24 mouse cellular contexts compared by ENCODE assay signal in genomic region chr2:74781386-74781785, GRCm38 (mm10). TPM values are rescaled to one million over a fixed set of nuclear protein-coding genes. Genes with fewer than 3 reads are reported as not detected.
DNase-seq lines count a peak whose midpoint lies in the region; ATAC-seq and TF ChIP-seq lines count a peak whose summit lies in the region.
"Had no signal": no experiment of that assay in that cellular context is flagged by ENCODE, and none has a peak within 500 bp of the region (broad histone marks: within the 10 kb centered on the region; RNA-seq: fewer than 3 reads in every experiment).

No protein-coding gene starts in this region.

- H3K4me2 ChIP-seq in limb, embryonic 14.5 days (replicated peaks; ENCODE audit: low read depth, low read length, severe bottlenecking), result no peak overlapping the region
- no peak overlapping the region for H3K4me2 ChIP-seq in midbrain, embryonic 15.5 days
- H3K4me2 ChIP-seq in heart, embryonic 11.5 days, result no peak overlapping the region
- H3K4me2 ChIP-seq: embryonic facial prominence, embryonic 13.5 days; forebrain, embryonic 12.5 days had no signal

- H3K4me1 ChIP-seq in limb, embryonic 14.5 days (ENCODE audit: control insufficient read depth, insufficient read depth, low read length), result no peaks in the 10 kb centered on the region
- H3K4me1 ChIP-seq in limb, embryonic 10.5 days, result no peaks in the 10 kb centered on the region
- 0 out of 2 replicates have a peak, but pooled peaks cover 2% of the 10 kb centered on the region for H3K4me1 ChIP-seq in embryonic fibroblast, embryonic 13.5 days (ENCODE audit: control insufficient read depth, insufficient read depth, low read length)
- H3K4me1 ChIP-seq in midbrain, embryonic 15.5 days, result no peaks in the 10 kb centered on the region
- no peaks in the 10 kb centered on the region for H3K4me1 ChIP-seq in heart, embryonic 11.5 days (ENCODE audit: control insufficient read depth, insufficient read depth, low read length)
- H3K4me1 ChIP-seq: forebrain, embryonic 10.5 days; forebrain, embryonic 12.5 days had no signal

- TF ChIP-seq CTCF in embryonic fibroblast, embryonic 13.5 days (IDR thresholded peaks at IDR 0.05; ENCODE audit: borderline replicate concordance, insufficient read depth, low read length), result no peak

- peak; percentile 17 for DNase-seq in embryo, embryonic 11 days
- DNase-seq in embryo, embryonic 9.5 days (ENCODE audit: extremely low spot score), result no peak
- DNase-seq in limb, embryonic 14.5 days (ENCODE audit: low spot score), result peak; percentile 64
- DNase-seq in limb, embryonic 10.5 days (ENCODE audit: low spot score), result no peak
- DNase-seq: adrenal gland, adult 2 months; adrenal gland, postnatal 10 days; adrenal gland, postnatal 25 days; cerebellum, adult 11 months; cerebellum, adult 18-20 months; cerebellum, adult 8-10 months; cerebellum, adult 9-11 months; cerebellum, postnatal 14 days; cerebellum, postnatal 36 days had no signal

- no peak for TF ChIP-seq POLR2A in limb, embryonic 14.5 days (IDR thresholded peaks at IDR 0.05; ENCODE audit: borderline replicate concordance, extremely low read depth, insufficient read depth, insufficient read length)
- TF ChIP-seq POLR2A in embryonic fibroblast, embryonic 13.5 days (IDR thresholded peaks at IDR 0.05; ENCODE audit: low read depth, low read length), result no peak

- no peak overlapping the region for H3K4me3 ChIP-seq in limb, embryonic 14.5 days (replicated peaks; ENCODE audit: low read length)
- H3K4me3 ChIP-seq in limb, embryonic 10.5 days, result no peak overlapping the region
- H3K4me3 ChIP-seq in embryonic fibroblast, embryonic 13.5 days (ENCODE audit: insufficient read depth, low read length), result no peak overlapping the region
- H3K4me3 ChIP-seq in midbrain, embryonic 15.5 days, result no peak overlapping the region
- no peak overlapping the region for H3K4me3 ChIP-seq in heart, embryonic 11.5 days (ENCODE audit: low read depth, low read length)
- H3K4me3 ChIP-seq: embryonic facial prominence, embryonic 13.5 days; erythroblast, embryonic 14.5 days; forebrain, embryonic 10.5 days; forebrain, embryonic 12.5 days had no signal

- H3K36me3 ChIP-seq in limb, embryonic 14.5 days (ENCODE audit: control insufficient read depth, insufficient read depth, low read length), result no peaks in the 10 kb centered on the region
- H3K36me3 ChIP-seq in limb, embryonic 10.5 days, result no peaks in the 10 kb centered on the region
- H3K36me3 ChIP-seq in midbrain, embryonic 15.5 days (replicated peaks), result no peaks in the 10 kb centered on the region
- H3K36me3 ChIP-seq in heart, embryonic 11.5 days (ENCODE audit: control insufficient read depth, insufficient read depth, low read length), result no peaks in the 10 kb centered on the region
- H3K36me3 ChIP-seq: embryonic facial prominence, embryonic 13.5 days; forebrain, embryonic 10.5 days; forebrain, embryonic 12.5 days had no signal

- H3K9ac ChIP-seq in limb, embryonic 14.5 days (ENCODE audit: low read depth, low read length, severe bottlenecking), result no peak overlapping the region
- H3K9ac ChIP-seq in midbrain, embryonic 15.5 days, result no peak overlapping the region
- H3K9ac ChIP-seq in heart, embryonic 11.5 days (ENCODE audit: low read depth, low read length), result no peak overlapping the region
- H3K9ac ChIP-seq: embryonic facial prominence, embryonic 13.5 days; forebrain, embryonic 12.5 days had no signal

- WGBS in limb, embryonic 14.5 days, result 60% methylated on average over 5 of the region's 5 CpGs
- 88% methylated on average over 5 of the region's 5 CpGs for WGBS in limb, embryonic 10.5 days
- WGBS in midbrain, embryonic 15.5 days, result 89% methylated on average over 5 of the region's 5 CpGs
- 72% methylated on average over 5 of the region's 5 CpGs for WGBS in heart, embryonic 11.5 days (ENCODE audit: insufficient replicate concordance)

- no peak; the same call in 1 of the 2 replicates for ATAC-seq in limb, embryonic 14.5 days (ENCODE audit: low FRiP score, low read depth)
- no peak for ATAC-seq in midbrain, embryonic 15.5 days (replicated peaks)
- no peak for ATAC-seq in heart, embryonic 11.5 days (replicated peaks; ENCODE audit: insufficient number of reproducible peaks, low FRiP score, low TSS enrichment)
- ATAC-seq: forebrain, embryonic 14.5 days; forebrain, embryonic 16.5 days had no signal

- H3K27ac ChIP-seq in limb, embryonic 14.5 days (replicated peaks; ENCODE audit: low read depth, low read length), result no peak overlapping the region
- no peak overlapping the region for H3K27ac ChIP-seq in limb, embryonic 10.5 days
- H3K27ac ChIP-seq in embryonic fibroblast, embryonic 13.5 days (ENCODE audit: insufficient read depth, low read length), result 0 out of 2 replicates have a peak overlapping the region, but pooled peaks have one; percentile 13
- H3K27ac ChIP-seq in midbrain, embryonic 15.5 days, result no peak overlapping the region
- no peak overlapping the region for H3K27ac ChIP-seq in heart, embryonic 11.5 days (ENCODE audit: low read depth, low read length)
- H3K27ac ChIP-seq: embryonic facial prominence, embryonic 13.5 days; forebrain, embryonic 10.5 days; forebrain, embryonic 12.5 days had no signal

- no peaks in the 10 kb centered on the region for H3K9me3 ChIP-seq in limb, embryonic 14.5 days (ENCODE audit: control insufficient read depth, low read length)
- H3K9me3 ChIP-seq in limb, embryonic 10.5 days (replicated peaks), result no peaks in the 10 kb centered on the region
- no peaks in the 10 kb centered on the region for H3K9me3 ChIP-seq in midbrain, embryonic 15.5 days
- no peaks in the 10 kb centered on the region for H3K9me3 ChIP-seq in heart, embryonic 11.5 days (replicated peaks; ENCODE audit: control insufficient read depth, low read length)
- H3K9me3 ChIP-seq: embryonic facial prominence, embryonic 13.5 days; forebrain, embryonic 10.5 days; forebrain, embryonic 12.5 days had no signal

- no peaks in the 10 kb centered on the region for H3K27me3 ChIP-seq in limb, embryonic 14.5 days (ENCODE audit: control insufficient read depth, insufficient read depth, low read length)
- peaks cover 4% of the 10 kb centered on the region for H3K27me3 ChIP-seq in limb, embryonic 10.5 days (ENCODE audit: low read depth, poor library complexity, severe bottlenecking)
- H3K27me3 ChIP-seq in midbrain, embryonic 15.5 days (replicated peaks), result no peaks in the 10 kb centered on the region
- no peaks in the 10 kb centered on the region for H3K27me3 ChIP-seq in heart, embryonic 11.5 days (ENCODE audit: control insufficient read depth, insufficient read depth, low read length)

RNA-seq across cellular contexts. Expression of gene Hoxd1, which starts 18.6 kb away (rescaled TPM):
- polyA plus RNA-seq in limb, embryonic 14.5 days (2012; rRNA removed), result 0.50 and 0.59 TPM in 2 replicates
- polyA plus RNA-seq in limb, embryonic 14.5 days (2014; fragmentation: Nextera tagmentation; extraction: Ambion mirVana), result 0.44 and 0.48 TPM in 2 replicates
- 0.68 and 1.2 TPM in 2 replicates for polyA plus RNA-seq in limb, embryonic 10.5 days (2016; fragmentation: Nextera tagmentation; extraction: Ambion mirVana)
- 0.46 TPM in 1 of 2 replicates, not detected in the other for polyA plus RNA-seq in embryonic fibroblast, embryonic 13.5 days (2011; ENCODE audit: insufficient read length, low read depth, missing spikeins)
- not detected in 2 replicates for polyA plus RNA-seq in midbrain, embryonic 15.5 days (2015; fragmentation: Nextera tagmentation; extraction: Ambion mirVana)
- polyA plus RNA-seq in heart, embryonic 11.5 days (2014; fragmentation: Nextera tagmentation; extraction: Ambion mirVana), result 0.20 TPM in 1 of 2 replicates, not detected in the other
- polyA plus RNA-seq: adrenal gland, adult 2 months; C2C12; erythroblast, embryonic 14.5 days; forebrain, embryonic 10.5 days; forebrain, embryonic 14.5 days; forebrain, embryonic 16.5 days had no signal

RNA-seq across cellular contexts. Expression of gene Mtx2, which starts 44.2 kb away (rescaled TPM):
- 69.0 and 72.4 TPM in 2 replicates for polyA plus RNA-seq in limb, embryonic 14.5 days (2012; rRNA removed)
- polyA plus RNA-seq in limb, embryonic 14.5 days (2014; fragmentation: Nextera tagmentation; extraction: Ambion mirVana), result 121 and 132 TPM in 2 replicates
- polyA plus RNA-seq in limb, embryonic 10.5 days (2016; fragmentation: Nextera tagmentation; extraction: Ambion mirVana), result 128 and 140 TPM in 2 replicates
- 79.5 and 91.0 TPM in 2 replicates for polyA plus RNA-seq in embryonic fibroblast, embryonic 13.5 days (2011; ENCODE audit: insufficient read length, low read depth, missing spikeins)
- 139 and 154 TPM in 2 replicates for polyA plus RNA-seq in midbrain, embryonic 15.5 days (2015; fragmentation: Nextera tagmentation; extraction: Ambion mirVana)
- polyA plus RNA-seq in heart, embryonic 11.5 days (2014; fragmentation: Nextera tagmentation; extraction: Ambion mirVana), result 164 and 166 TPM in 2 replicates

RNA-seq across cellular contexts. Expression of gene Gm28230, which starts 54.9 kb away (rescaled TPM):
- 5.0 and 5.9 TPM in 2 replicates for polyA plus RNA-seq in limb, embryonic 14.5 days (2012; rRNA removed)
- polyA plus RNA-seq in limb, embryonic 14.5 days (2014; fragmentation: Nextera tagmentation; extraction: Ambion mirVana), result 0.18 and 0.21 TPM in 2 replicates
- polyA plus RNA-seq in limb, embryonic 10.5 days (2016; fragmentation: Nextera tagmentation; extraction: Ambion mirVana), result 0.70 and 0.79 TPM in 2 replicates
- polyA plus RNA-seq in embryonic fibroblast, embryonic 13.5 days (2011; ENCODE audit: insufficient read length, low read depth, missing spikeins), result 0.70 and 1.4 TPM in 2 replicates
- polyA plus RNA-seq in midbrain, embryonic 15.5 days (2015; fragmentation: Nextera tagmentation; extraction: Ambion mirVana), result not detected in 2 replicates
- 0.10 TPM in 1 of 2 replicates, not detected in the other for polyA plus RNA-seq in heart, embryonic 11.5 days (2014; fragmentation: Nextera tagmentation; extraction: Ambion mirVana)
- polyA plus RNA-seq: C2C12; erythroblast, embryonic 14.5 days; forebrain, embryonic 10.5 days; forebrain, embryonic 12.5 days; forebrain, embryonic 14.5 days; forebrain, embryonic 16.5 days; frontal cortex, adult 2 months had no signal

Comparison
In these comparisons a context has a peak if more than half of its experiments do, and no peak if none do; other contexts are left out.
1. DNase-seq: peak in embryo, embryonic 11 days (single experiment) and limb, embryonic 14.5 days (single experiment); none in embryo, embryonic 9.5 days (single experiment) and limb, embryonic 10.5 days (single experiment).